Mouse (Mus musculus) embryonic fibroblast, embryonic 13.5 days (primary cell): ENCODE results near the gene Fam71a. TPM values are rescaled to one million over a fixed set of nuclear protein-coding genes. Genes with fewer than 3 reads are reported as not detected.

Source experiments
- H3K27ac ChIP-seq: 2 replicates; pipeline ENCODE4 v1.5.1; 2012; ENCODE audit warnings: low read length, control low read depth, inconsistent platforms; ENCODE audit not compliant: insufficient read depth
- H3K4me1 ChIP-seq: 2 replicates; pipeline ENCODE4 v1.6.1; 2011; ENCODE audit warnings: low read length; ENCODE audit not compliant: control insufficient read depth, insufficient read depth
- H3K4me3 ChIP-seq: 2 replicates; pipeline ENCODE4 v1.5.1; 2011; ENCODE audit warnings: mild to moderate bottlenecking, control low read depth, low read length; ENCODE audit not compliant: insufficient read depth
- CTCF ChIP-seq: IDR thresholded peaks from 2 replicates; pipeline ENCODE4 v1.5.1; 2011; ENCODE audit warnings: mild to moderate bottlenecking, control low read depth, low read length, moderate library complexity, borderline replicate concordance; ENCODE audit not compliant: insufficient read depth
- POLR2A ChIP-seq: IDR thresholded peaks from 2 replicates; pipeline ENCODE4 v1.6.1; 2011; ENCODE audit warnings: low read depth, mild to moderate bottlenecking, control low read depth, low read length, moderate library complexity
- polyA plus RNA-seq: library from polyadenylated mRNA; stranded (reverse); fragments of >200 nt; gene quantifications from 2 replicates; pipeline ENCODE4 v1.2.4, GENCODE M21; 2011; ENCODE audit warnings: low read depth; ENCODE audit not compliant: missing spikeins, insufficient read length

Fam71a gene
- polyA plus RNA-seq, 1 experiment: not detected

DNA sequence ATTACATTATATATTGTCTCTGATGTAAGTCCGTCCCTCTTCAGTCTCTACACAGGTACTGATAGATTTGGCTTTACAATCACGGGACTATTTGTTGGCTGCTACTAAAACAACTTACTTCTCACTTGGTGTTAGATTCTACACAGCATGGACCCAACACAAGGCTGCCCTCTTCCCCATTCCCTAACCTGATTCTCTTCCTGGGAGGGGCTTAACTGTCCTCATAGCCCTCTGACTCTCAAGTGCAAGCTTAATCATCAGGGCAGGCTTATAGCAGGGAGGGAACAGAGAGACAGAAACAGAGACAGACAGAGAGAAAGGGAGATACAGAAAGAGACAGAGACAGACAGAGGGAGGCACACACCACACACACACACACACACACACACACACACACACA lies 32.9 kb downstream of the Fam71a start:
- Histone ChIP-seq H3K4me3 (no peak overlapping the region), H3K27ac (no peak overlapping the region), H3K4me1 (no peaks in the 10 kb centered on the region)
- TF ChIP-seq POLR2A (no peak), CTCF (no peak)

DNA sequence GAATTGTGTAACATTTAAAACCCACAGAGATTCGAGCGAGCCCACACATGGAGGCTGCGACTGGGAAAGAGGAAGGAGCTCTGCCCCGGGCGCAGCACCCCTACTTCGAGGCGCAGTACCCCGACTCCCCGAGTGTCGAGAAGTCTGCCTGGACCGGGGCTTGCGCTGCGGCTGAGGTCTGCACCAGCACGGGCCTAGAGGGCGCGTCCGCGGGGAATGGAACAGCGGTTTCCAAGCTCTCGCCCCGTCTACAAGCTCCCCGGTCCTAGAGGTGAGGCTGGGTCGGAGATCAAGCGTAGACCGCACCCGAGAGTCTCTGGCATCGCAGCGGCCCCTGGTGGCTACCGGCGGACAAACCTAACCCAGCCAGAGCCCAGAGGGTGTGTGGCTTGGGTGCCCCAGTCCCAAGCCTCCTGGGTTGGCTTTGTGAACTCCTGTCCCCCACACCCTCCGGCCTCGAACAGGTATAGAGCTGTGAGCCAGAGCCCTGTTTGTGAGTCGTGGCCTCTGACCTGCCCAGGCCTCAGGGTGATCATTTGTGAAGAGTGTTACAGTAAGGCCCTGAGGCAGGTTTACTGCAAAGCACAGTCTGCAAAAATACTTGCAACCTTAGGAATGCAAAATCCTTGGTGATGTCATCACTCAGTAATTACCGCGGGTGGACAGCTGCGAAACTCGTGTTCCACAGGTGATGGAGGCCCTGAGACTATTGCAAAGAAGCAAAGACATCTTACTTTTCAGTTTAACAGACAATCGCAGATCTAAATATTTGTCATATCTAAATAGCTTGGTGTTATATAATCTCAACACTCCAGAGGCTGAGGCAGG lies 38.6 kb downstream of the Fam71a start:
- H3K27ac ChIP-seq: no peak overlapping the region
- no peak overlapping the region for H3K4me3 ChIP-seq
- TF ChIP-seq POLR2A: no peak
- TF ChIP-seq CTCF: peak; percentile 68
- H3K4me1 ChIP-seq: peaks cover 7% of the 10 kb centered on the region; the same call in 1 of the 2 replicates

DNA sequence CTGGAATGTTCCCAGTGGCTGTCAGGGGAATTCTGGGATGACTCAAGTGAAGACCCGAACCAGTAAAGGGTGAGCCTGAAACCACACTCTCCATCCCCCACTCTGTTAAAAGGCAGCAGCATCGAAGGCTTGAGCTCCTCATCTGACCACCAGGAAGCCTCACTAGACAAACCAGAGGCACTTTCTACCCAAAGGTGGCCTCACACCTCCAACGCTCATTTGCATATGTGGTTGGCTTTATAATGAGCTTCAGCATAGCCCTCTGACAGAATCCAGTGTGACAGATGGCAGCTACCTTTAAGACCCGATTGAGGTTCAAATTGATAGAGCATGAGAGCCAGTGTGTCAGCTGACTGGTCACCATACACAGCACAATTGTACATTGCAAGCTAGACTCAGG lies 40.3 kb downstream of the Fam71a start:
- Histone ChIP-seq H3K4me1 (peaks cover 7% of the 10 kb centered on the region; the same call in 1 of the 2 replicates), H3K4me3 (no peak overlapping the region), H3K27ac (no peak overlapping the region)
- TF ChIP-seq POLR2A (no peak), CTCF (no peak)

DNA sequence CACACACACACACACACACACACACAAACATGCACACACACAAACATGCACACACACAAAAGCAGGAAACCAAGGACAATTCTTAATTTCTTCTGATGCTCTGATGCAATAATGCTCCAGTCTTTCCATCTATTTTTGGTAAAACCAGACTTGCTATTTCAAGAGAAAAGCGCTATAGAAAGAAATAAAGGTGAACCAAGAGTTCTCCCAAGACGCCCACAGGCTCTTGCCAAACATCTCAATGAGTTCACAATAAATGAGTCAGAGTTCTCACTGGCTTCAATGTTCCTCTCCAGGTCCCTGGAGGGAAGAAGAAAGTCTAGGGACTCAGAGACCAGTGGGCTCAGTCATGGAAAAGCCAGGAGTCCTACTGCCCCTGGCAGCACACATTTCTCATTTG lies 40.9 kb downstream of the Fam71a start:
- Histone ChIP-seq H3K4me1 (peaks cover 7% of the 10 kb centered on the region; the same call in 1 of the 2 replicates), H3K27ac (no peak overlapping the region), H3K4me3 (no peak overlapping the region)
- TF ChIP-seq CTCF (no peak), POLR2A (no peak)

DNA sequence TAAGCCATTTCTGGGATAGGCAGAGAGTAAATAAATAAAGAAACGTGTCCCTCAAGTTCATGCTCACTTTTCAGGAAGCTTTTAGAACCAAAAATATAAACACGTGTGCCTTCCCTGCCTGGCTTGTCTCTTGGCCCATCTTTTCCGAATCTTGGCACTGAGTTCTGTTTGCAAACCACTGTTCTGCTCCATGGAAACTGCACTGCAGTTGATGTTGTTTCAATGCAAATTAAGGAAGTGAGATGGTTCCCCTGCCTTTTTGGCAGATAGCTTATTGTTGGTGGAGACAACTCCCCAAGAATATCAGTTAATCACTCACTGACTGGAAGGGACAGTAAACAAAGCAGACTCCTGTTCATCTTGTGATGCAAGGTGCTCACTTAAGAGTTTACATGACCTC lies 41.9 kb downstream of the Fam71a start:
- TF ChIP-seq POLR2A: no peak
- TF ChIP-seq CTCF: no peak
- Histone ChIP-seq H3K4me3 (no peak overlapping the region), H3K4me1 (peaks cover 7% of the 10 kb centered on the region; the same call in 1 of the 2 replicates)

DNA sequence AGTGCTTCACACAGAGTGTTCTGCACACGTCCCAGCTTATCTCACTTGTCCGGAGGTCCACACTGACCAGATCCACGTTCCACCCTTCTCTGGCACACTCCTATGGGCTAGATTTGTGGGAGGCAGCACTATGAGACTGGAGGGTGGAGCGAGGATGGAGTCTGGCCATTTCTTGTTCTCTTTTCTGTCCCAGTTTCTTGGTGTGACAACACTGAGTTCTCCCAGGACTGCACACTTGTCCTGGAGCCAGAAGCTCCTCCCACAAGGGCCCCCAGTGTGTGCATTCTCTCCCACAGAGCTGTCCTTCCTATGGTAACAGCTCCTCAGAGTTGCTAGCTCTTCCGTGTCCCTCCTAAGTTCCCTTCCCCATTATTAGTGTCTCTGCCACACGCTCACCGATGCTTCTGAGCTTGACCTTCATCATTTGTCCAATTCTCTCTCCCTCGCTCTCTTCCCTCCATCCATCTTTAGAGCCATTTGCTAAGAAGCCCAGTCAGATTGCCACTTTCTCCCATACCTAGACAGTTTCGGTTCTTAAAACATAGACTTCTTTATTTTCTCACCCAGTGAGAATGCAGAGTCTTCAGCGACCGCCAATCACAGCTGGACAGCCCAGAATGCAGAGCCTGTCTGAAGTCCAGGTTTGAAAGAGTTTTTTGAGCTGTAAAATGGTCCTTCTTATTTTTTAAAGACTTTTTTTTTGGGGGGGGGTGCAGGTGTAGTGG lies 48.9 kb downstream of the Fam71a start:
- no peak overlapping the region for H3K27ac ChIP-seq
- H3K4me1 ChIP-seq: peaks cover 5% of the 10 kb centered on the region; the same call in 1 of the 2 replicates
- H3K4me3 ChIP-seq: no peak overlapping the region
- TF ChIP-seq CTCF: no peak
- TF ChIP-seq POLR2A: no peak

More for the DNA sequence above, 41.9 kb downstream of the Fam71a start:
- H3K27ac ChIP-seq: no peak overlapping the region

DNA sequence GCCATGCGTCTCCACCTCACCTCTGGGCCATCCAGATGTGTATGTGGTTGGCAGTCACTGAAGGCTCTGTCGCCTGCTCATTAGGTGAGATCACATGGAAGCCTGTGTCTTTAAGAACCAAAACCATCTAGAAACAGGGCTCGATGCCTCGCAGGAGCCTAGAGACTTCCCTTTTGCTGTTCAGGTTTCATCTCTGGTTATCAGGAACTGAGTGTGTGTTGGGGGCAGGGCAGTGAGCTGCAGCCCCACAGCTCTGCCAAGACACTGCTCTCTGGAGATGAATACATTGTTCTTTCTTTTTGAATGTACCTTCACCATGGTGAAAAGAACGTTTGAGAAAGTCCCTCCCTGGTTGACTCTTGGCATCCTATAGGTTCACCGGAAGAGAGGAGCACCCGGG lies 49.7 kb downstream of the Fam71a start:
- no peak overlapping the region for H3K4me3 ChIP-seq
- peaks cover 5% of the 10 kb centered on the region; the same call in 1 of the 2 replicates for H3K4me1 ChIP-seq
- no peak overlapping the region for H3K27ac ChIP-seq
- TF ChIP-seq POLR2A (no peak), CTCF (no peak)

Other genes starting within 250 kb of the Fam71a start
- 34.8 and 50.1 TPM in 2 replicates for gene Angel2, start 239.7 kb downstream of the Fam71a start, polyA plus RNA-seq
- gene Vash2, start 185.5 kb downstream of the Fam71a start, polyA plus RNA-seq: 13.1 and 18.1 TPM in 2 replicates
- gene Flvcr1, start 138.7 kb downstream of the Fam71a start, polyA plus RNA-seq: 7.5 and 9.4 TPM in 2 replicates
- gene Spata45, start 128.2 kb downstream of the Fam71a start, polyA plus RNA-seq: not detected in 2 replicates
- gene Tatdn3, start 101.9 kb downstream of the Fam71a start, polyA plus RNA-seq: 11.3 and 19.0 TPM in 2 replicates
- gene Nsl1, start 101.8 kb downstream of the Fam71a start, polyA plus RNA-seq: 5.7 and 11.7 TPM in 2 replicates
- not detected in 2 replicates for gene Batf3, start 67.0 kb downstream of the Fam71a start, polyA plus RNA-seq
- gene Atf3, start 53.2 kb upstream of the Fam71a start, polyA plus RNA-seq: 2.6 and 6.3 TPM in 2 replicates
- 63.1 and 67.2 TPM in 2 replicates for gene Nenf, start 153.4 kb upstream of the Fam71a start, polyA plus RNA-seq
- gene Tmem206, start 161.1 kb upstream of the Fam71a start, polyA plus RNA-seq: 10.1 and 12.0 TPM in 2 replicates
- 42.3 and 60.4 TPM in 2 replicates for gene Ppp2r5a, start 238.5 kb upstream of the Fam71a start, polyA plus RNA-seq